Mouse (Mus musculus): ENCODE measurements around the gene Tmco1. TPM values are rescaled to one million over a fixed set of nuclear protein-coding genes. Genes with fewer than 3 reads are reported as not detected.
A peak's percentile ranks its signal among the peaks of the same experiment; 100 is the strongest.

The Tmco1 gene
- total RNA-seq, 1 experiment, result 155 TPM

DNA sequence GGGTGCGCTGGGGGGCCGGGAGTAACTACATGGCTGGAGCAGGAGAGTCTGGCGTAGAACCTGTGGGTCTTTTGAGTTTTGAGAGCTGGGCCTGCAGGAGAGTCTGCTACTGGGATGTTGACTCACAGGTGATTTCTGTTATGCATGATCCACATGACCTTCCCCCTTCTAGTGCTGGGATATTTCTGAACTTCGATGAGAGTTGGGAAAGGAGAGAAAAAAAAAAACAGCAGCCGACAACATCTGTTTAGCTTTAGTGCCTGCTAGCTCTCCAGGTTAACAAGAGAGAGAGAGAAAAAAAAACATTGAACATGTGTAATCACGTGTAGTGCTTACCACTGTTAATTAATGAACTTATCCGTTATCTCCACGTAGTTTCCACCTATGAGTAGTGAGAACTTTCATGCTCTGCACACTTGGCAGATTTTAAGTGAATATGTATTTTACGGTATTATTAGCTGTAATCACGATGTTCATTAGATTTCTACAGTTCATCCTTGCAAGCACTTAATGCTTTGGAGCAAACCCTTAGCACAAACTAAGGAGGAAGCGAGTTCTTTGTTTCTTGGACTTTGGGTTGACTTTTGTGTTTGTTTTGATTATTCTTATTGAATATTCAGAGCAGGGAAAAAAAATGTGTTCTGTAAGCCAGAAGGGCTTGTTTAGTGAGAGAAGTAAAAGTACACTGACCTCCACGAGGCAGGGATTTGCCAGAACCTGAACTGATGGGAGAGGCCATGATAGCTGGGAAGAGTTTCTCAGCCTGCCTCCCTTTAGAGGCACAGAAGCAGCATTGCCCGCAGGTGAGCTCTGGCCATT, 42.6 kb downstream of the Tmco1 start:
- Histone ChIP-seq H3K27ac (ENCODE audit: insufficient read depth, low read depth, low read length, poor library complexity, severe bottlenecking) (no peak overlapping the region), H3K9me3 (ENCODE audit: control insufficient read depth, insufficient read depth, low read depth, low read length) (no peaks in the 10 kb centered on the region), H3K4me1 (ENCODE audit: control insufficient read depth in 2 of 2, insufficient read depth in 2 of 2, low read length in 2 of 2, poor library complexity in 1 of 2) (peaks cover 0 to 1% of the 10 kb centered on the region in 2 experiments; a peak in 1 of 4 replicates), H3K36me3 (ENCODE audit: control insufficient read depth, insufficient read depth, low read length, poor library complexity, severe bottlenecking) (peaks cover 11% of the 10 kb centered on the region), H3K4me3 (ENCODE audit: insufficient read depth in 1 of 2, low read depth in 1 of 2, low read length in 2 of 2, poor library complexity in 1 of 2, severe bottlenecking in 1 of 2) (peak overlapping the region; percentile 92 to 98), H3K9ac (ENCODE audit: insufficient read depth, low read depth, low read length, poor library complexity, severe bottlenecking) (peak overlapping the region; percentile 89)
- TF ChIP-seq HCFC1 (IDR thresholded peaks at IDR 0.05; ENCODE audit: borderline replicate concordance, insufficient read depth, low read length) (no peak), ZC3H11A (IDR thresholded peaks at IDR 0.05; ENCODE audit: borderline replicate concordance, low read depth, low read length) (no peak), CHD2 (IDR thresholded peaks at IDR 0.05; ENCODE audit: low read depth, low read length) (no peak), MAFK (IDR thresholded peaks at IDR 0.05; ENCODE audit: insufficient read depth, low read depth, low read length) (no peak), ZNF384 (IDR thresholded peaks at IDR 0.05; ENCODE audit: low read depth, low read length) (no peak)
- in situ Hi-C loops (cut with MboI; ENCODE audit: low sequenced_read_pairs in 2 of 2, unreplicated experiment in 2 of 2), result no loop called here
- no peak for DNase-seq (ENCODE audit: low read depth, low spot score)

DNA sequence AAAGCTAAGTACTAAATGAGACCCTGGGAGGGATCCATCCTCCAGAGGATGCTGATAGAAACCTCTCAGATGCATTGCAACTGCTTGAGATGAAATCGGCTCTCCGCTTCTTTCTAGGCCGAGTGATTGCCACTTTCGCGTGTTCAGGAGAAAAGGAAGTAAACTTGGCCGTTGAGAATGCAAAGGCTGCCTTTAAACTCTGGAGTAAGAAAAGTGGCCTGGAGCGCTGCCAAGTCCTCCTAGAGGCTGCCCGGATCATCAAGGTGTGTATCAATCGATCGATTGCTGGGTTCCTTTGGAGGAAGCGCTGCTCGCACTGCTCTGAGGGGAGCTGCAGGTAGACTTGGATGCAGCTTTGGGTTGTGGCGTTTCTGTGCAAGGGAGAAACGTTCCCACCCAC, 44.2 kb downstream of the Tmco1 start:
- H3K27ac ChIP-seq (ENCODE audit: insufficient read depth, low read depth, low read length, poor library complexity, severe bottlenecking), result no peak overlapping the region
- peaks cover 21% of the 10 kb centered on the region for H3K36me3 ChIP-seq (ENCODE audit: control insufficient read depth, insufficient read depth, low read length, poor library complexity, severe bottlenecking)
- peaks cover 0 to 1% of the 10 kb centered on the region in 2 experiments; a peak in 1 of 4 replicates for H3K4me1 ChIP-seq (ENCODE audit: control insufficient read depth in 2 of 2, insufficient read depth in 2 of 2, low read length in 2 of 2, poor library complexity in 1 of 2)
- TF ChIP-seq HCFC1 (IDR thresholded peaks at IDR 0.05; ENCODE audit: borderline replicate concordance, insufficient read depth, low read length), result no peak
- no peak for TF ChIP-seq CHD2 (IDR thresholded peaks at IDR 0.05; ENCODE audit: low read depth, low read length)
- TF ChIP-seq MAFK (IDR thresholded peaks at IDR 0.05; ENCODE audit: insufficient read depth, low read depth, low read length), result no peak
- no peak for TF ChIP-seq ZC3H11A (IDR thresholded peaks at IDR 0.05; ENCODE audit: borderline replicate concordance, low read depth, low read length)
- TF ChIP-seq ZNF384 (IDR thresholded peaks at IDR 0.05; ENCODE audit: low read depth, low read length), result no peak
- no peak overlapping the region for H3K9ac ChIP-seq (ENCODE audit: insufficient read depth, low read depth, low read length, poor library complexity, severe bottlenecking)
- DNase-seq (ENCODE audit: low read depth, low spot score), result no peak
- H3K9me3 ChIP-seq (ENCODE audit: control insufficient read depth, insufficient read depth, low read depth, low read length), result no peaks in the 10 kb centered on the region
- no peak overlapping the region for H3K4me3 ChIP-seq (ENCODE audit: insufficient read depth in 1 of 2, low read depth in 1 of 2, low read length in 2 of 2, poor library complexity in 1 of 2, severe bottlenecking in 1 of 2)
- in situ Hi-C loops (cut with MboI; ENCODE audit: low sequenced_read_pairs in 2 of 2, unreplicated experiment in 2 of 2), result no loop called here

DNA sequence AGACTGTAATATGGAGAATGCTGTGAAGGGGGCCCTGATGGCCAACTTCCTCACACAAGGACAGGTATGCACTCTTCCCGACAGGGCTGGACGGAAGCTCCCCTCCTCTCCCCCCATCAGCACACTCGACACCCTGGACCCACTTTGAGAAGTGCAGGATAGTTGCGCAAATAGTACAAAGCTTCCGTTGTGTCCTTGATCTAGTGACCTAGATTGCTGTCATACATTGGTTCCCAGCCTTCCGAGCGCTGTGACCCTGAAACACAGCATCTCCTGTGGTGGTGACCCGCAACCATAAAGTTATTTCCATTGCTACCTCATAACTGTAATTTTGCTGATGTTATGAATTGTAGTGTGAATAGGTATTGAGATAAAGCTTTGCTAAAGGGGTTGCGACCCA, 49.2 kb downstream of the Tmco1 start:
- Histone ChIP-seq H3K9me3 (ENCODE audit: control insufficient read depth, insufficient read depth, low read depth, low read length) (no peaks in the 10 kb centered on the region), H3K4me3 (ENCODE audit: insufficient read depth in 1 of 2, low read depth in 1 of 2, low read length in 2 of 2, poor library complexity in 1 of 2, severe bottlenecking in 1 of 2) (no peak overlapping the region), H3K4me1 (ENCODE audit: control insufficient read depth in 2 of 2, insufficient read depth in 2 of 2, low read length in 2 of 2, poor library complexity in 1 of 2) (no peaks in the 10 kb centered on the region), H3K36me3 (ENCODE audit: control insufficient read depth, insufficient read depth, low read length, poor library complexity, severe bottlenecking) (peaks cover 36% of the 10 kb centered on the region), H3K27ac (ENCODE audit: insufficient read depth, low read depth, low read length, poor library complexity, severe bottlenecking) (no peak overlapping the region), H3K9ac (ENCODE audit: insufficient read depth, low read depth, low read length, poor library complexity, severe bottlenecking) (no peak overlapping the region)
- TF ChIP-seq ZNF384 (IDR thresholded peaks at IDR 0.05; ENCODE audit: low read depth, low read length) (no peak), MAFK (IDR thresholded peaks at IDR 0.05; ENCODE audit: insufficient read depth, low read depth, low read length) (no peak), ZC3H11A (IDR thresholded peaks at IDR 0.05; ENCODE audit: borderline replicate concordance, low read depth, low read length) (no peak), HCFC1 (IDR thresholded peaks at IDR 0.05; ENCODE audit: borderline replicate concordance, insufficient read depth, low read length) (no peak), CHD2 (IDR thresholded peaks at IDR 0.05; ENCODE audit: low read depth, low read length) (no peak)
- in situ Hi-C loops (cut with MboI; ENCODE audit: low sequenced_read_pairs in 2 of 2, unreplicated experiment in 2 of 2), result no loop called here
- DNase-seq (ENCODE audit: low read depth, low spot score), result no peak

DNA sequence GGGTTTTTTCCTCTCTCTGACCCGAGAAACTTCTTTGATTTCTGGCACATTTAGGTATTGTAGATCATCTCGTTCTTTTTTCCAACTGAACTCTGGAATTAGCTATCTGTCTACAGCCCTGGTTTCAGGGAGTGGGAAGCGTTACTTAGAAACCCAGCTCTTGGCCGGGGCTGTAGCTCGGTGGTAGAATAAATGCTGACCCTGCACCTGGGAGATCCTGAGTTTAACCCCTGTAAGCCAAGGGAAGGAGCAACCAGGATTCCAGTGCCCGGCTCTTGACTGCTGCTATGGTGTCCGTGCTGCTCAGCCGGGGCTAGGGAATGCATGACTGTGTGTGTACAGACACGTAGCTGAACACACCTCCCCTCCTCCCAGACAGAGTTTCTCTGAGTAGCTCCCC, 50.6 kb downstream of the Tmco1 start:
- no peaks in the 10 kb centered on the region for H3K9me3 ChIP-seq (ENCODE audit: control insufficient read depth, insufficient read depth, low read depth, low read length)
- in situ Hi-C loops (cut with MboI; ENCODE audit: low sequenced_read_pairs in 2 of 2, unreplicated experiment in 2 of 2), result no loop called here
- peaks cover 35% of the 10 kb centered on the region for H3K36me3 ChIP-seq (ENCODE audit: control insufficient read depth, insufficient read depth, low read length, poor library complexity, severe bottlenecking)
- no peak overlapping the region for H3K4me3 ChIP-seq (ENCODE audit: insufficient read depth in 1 of 2, low read depth in 1 of 2, low read length in 2 of 2, poor library complexity in 1 of 2, severe bottlenecking in 1 of 2)
- H3K27ac ChIP-seq (ENCODE audit: insufficient read depth, low read depth, low read length, poor library complexity, severe bottlenecking), result no peak overlapping the region
- no peak for TF ChIP-seq ZC3H11A (IDR thresholded peaks at IDR 0.05; ENCODE audit: borderline replicate concordance, low read depth, low read length)
- no peak for TF ChIP-seq MAFK (IDR thresholded peaks at IDR 0.05; ENCODE audit: insufficient read depth, low read depth, low read length)
- no peak for TF ChIP-seq CHD2 (IDR thresholded peaks at IDR 0.05; ENCODE audit: low read depth, low read length)
- no peak for TF ChIP-seq HCFC1 (IDR thresholded peaks at IDR 0.05; ENCODE audit: borderline replicate concordance, insufficient read depth, low read length)
- TF ChIP-seq ZNF384 (IDR thresholded peaks at IDR 0.05; ENCODE audit: low read depth, low read length), result no peak
- H3K4me1 ChIP-seq (ENCODE audit: control insufficient read depth in 2 of 2, insufficient read depth in 2 of 2, low read length in 2 of 2, poor library complexity in 1 of 2), result no peaks in the 10 kb centered on the region
- no peak for DNase-seq (ENCODE audit: low read depth, low spot score)
- H3K9ac ChIP-seq (ENCODE audit: insufficient read depth, low read depth, low read length, poor library complexity, severe bottlenecking), result no peak overlapping the region
